Mouse (Mus musculus) lung, adult 2 months (tissue): Measurements from ENCODE around the gene Man1c1.

Experiments used
- CTCF ChIP-seq: fragments of 200-500 bp; IDR thresholded peaks from 2 replicates; pipeline ENCODE4 v1.5.1; 2011; ENCODE audit warnings: mild to moderate bottlenecking, low read length, control low read depth; ENCODE audit not compliant: insufficient read depth
- POLR2A ChIP-seq: fragments of 200-500 bp; IDR thresholded peaks from 2 replicates; pipeline ENCODE4 v1.6.1; 2011; ENCODE audit warnings: low read depth, mild to moderate bottlenecking, control low read depth, low read length, borderline replicate concordance; ENCODE audit errors: extremely low read depth

- TF ChIP-seq POLR2A = no peak
- TF ChIP-seq CTCF = no peak
Observed at GRCm38 (mm10) chr4:134723251-134723650, 19.2 kb upstream of the Man1c1 start.
